Mouse (Mus musculus): ENCODE results near the gene Itga11.

The Itga11 gene

DNA sequence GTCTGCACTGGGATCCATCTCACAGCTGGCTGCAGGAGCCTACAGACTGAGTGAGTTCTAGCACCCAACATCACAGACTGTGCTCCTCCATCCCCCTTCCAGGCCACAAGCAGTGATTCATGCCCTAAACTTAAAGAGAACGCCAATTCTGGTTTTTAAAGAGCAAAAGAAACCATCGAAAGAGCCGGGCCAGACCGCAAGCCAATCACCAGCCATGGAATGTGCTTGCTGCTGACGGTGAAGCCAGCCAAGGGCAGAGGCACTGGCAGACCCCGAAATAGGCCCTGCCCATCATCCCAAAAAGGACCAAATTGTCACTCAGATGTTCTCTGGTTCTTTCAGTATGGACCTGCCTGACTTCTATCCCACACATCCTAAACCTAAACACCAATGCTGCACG, 6.7 kb downstream of the Itga11 start:
- CTCF ChIA-PET, result no interaction called here

DNA sequence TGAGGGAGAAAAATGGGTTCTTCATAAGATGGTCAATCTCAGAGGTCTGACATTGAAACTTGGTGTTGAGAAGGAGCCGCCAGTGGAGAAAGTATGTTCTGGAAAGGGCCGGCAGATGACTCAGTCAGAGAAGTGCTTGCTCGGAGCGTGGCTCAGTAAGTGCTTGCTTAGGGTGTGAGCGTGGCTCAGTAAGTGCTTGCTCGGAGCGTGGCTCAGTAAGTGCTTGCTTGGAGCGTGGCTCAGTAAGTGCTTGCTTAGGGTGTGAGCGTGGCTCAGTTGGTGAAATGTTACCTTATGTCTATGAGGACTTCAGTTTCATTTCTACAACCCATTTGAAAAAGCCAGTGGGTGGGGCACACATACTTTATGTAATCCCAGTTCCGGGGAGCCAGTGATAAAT, 12.1 kb downstream of the Itga11 start:
- CTCF ChIA-PET, result no interaction called here

DNA sequence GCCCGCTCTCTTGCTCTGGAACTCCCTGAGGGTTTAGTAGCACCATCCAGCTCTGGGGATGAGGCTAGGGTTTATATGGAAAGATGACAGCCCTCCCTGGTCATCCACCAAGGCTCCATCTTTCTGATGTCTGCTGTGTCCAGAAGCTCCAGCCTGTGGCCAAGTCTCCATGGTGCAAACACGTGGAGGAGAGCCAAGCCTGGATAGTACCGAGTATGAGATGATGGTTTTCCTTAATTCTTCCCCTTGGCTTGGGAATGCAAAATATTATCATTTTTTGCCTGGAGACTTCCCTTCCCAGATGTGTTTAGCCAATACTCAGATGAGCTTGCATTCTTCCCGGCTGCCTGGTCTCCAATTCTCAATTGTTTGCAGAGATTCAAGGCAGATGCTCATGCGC, 16.4 kb downstream of the Itga11 start:
- CTCF ChIA-PET, result interaction anchor here (0.5 kb wide), 1 partner anchor 12 kb away, joined by 3 read pairs; no protein-coding TSS in a partner anchor

DNA sequence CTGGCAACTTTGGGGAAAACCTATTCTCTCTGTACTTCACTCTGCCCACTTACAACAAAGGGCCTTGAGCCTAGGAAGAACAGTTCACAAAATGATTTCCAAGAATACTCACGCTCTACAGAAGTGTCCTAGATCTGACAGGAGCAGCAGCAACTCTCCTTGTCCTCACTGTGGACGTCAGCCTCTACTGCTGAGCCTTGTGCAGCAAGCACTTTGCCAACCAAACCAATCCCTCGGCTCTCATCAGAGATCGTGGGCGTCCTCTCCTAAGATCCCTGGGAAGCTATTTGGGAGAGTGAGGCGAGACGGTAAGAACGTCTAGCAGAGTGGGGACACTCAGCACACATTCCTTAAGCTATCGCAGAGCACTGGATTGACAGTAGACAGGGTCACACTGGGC, 17.6 kb downstream of the Itga11 start:
- CTCF ChIA-PET, result no interaction called here

DNA sequence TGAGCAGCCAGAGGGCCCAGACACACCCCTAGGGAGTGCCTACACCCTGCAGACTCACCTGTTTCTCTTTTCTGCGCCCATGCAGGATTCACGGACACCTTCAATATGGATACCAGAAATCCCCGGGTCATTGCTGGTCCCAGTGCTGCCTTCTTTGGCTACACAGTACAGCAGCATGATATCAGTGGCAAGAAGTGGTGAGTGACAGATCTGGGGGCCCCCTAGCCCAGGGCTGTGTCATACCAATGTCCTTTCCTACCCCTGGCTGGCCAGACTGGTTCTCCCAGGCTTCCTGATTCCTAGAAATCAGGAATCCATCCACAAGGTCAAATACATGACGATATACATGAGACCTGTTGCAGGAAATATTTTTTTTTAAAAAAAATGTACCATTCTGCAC, 19.2 kb downstream of the Itga11 start:
- CTCF ChIA-PET, result no interaction called here

DNA sequence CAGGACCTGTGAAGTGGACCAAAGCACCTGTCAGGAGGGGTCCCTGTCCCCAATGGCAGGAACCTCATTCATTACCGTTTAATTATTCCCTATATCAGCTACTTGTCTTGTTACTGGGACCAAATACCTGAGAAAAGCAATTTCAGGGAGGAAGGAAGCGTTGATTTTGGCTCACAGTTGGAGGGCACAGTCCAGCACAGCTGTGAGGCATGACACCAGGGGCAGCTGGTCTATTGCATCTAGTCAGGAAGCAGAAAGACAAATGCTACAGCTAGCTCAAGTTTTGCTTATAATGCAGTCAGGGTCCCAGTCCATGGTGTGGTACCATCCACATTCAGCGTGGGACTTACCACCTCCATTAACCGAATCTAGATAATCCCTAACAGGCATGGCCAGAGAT, 29.6 kb downstream of the Itga11 start:
- CTCF ChIA-PET, result no interaction called here

DNA sequence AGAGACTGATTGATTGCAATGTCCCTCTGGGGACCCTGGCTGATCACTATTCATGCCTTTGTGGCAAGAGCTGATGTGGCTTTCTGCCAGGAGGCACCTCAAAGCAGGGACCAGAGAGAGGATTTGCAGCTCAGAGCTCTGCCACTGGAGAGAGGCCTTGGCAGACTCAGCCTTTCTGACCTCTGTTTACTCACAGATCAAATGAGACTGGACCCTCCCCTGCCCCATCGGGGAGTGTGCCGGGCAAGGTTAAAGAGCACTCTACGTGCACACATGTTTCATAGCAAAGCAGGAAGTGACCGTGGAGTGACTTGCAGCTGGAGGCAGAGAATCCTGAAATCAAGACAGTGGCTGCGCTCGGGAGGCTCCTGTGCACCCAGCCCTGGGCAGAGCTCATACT, 30.2 kb downstream of the Itga11 start:
- CTCF ChIA-PET, result interaction anchor here (0.6 kb wide), 1 partner anchor 1090 kb away, joined by 3 read pairs; no protein-coding TSS in a partner anchor

DNA sequence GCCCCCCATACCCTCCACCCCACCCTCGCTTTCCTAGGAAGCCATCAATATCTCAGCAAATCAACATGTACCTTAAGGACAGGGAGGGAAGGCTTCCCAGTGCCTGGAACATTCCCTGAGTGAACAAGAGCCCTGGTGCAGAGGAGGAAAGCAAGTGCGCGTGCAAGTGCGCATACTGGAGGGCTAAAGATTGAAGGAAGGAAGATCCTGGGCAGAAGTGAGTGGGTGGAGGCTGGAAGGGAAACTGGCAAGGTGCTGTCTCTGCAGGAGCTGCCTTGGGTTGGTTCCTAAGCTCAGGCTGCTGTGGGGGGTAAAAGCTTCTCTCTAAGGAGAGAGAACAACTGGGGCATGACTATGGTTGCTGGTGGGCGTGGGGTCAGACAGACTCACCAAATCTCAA, 32.4 kb downstream of the Itga11 start:
- CTCF ChIA-PET, result no interaction called here

DNA sequence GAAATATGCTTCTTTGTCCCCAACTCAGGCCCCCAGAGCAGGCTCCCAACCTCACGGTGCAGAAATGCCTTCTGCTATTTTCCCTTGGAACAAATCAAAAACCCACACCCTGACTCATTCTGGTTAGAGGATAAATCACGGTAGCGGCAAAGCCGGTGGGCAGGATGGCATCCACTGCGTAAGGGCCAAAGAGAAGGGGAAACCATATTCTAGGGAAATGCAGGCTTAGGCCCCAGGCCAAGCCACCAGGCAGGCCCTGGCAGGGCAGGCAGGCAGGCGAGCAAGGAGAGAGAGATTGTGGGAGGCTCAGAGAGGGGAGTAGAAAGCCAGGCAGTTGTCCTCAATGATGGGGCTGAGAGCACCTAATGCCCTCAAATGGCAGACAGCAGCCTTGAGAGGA, 34.7 kb downstream of the Itga11 start:
- CTCF ChIA-PET, result no interaction called here

DNA sequence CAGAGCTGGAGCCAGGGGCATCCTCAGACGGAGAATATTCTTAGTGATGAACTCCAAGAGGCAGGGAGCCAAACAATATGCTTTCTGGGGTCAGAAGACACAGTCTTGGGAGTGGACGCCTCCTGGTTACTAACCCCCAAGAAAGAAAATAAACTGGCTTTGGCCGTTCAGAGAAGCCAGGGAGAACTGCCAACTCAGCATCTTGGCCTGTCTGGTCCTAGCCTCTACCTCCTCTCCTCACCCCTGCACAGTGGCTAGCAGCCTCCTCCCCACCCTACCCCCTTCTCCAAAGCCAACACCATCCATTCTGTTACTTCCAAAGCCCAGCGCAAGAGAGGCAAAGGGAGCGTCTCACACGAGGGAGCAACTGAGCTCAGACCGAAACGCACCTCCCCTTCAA, 35.4 kb downstream of the Itga11 start:
- CTCF ChIA-PET, result interaction anchor here (0.6 kb wide), 2 partner anchors 98 to 624 kb away, joined by 3 to 6 read pairs; no protein-coding TSS in a partner anchor

DNA sequence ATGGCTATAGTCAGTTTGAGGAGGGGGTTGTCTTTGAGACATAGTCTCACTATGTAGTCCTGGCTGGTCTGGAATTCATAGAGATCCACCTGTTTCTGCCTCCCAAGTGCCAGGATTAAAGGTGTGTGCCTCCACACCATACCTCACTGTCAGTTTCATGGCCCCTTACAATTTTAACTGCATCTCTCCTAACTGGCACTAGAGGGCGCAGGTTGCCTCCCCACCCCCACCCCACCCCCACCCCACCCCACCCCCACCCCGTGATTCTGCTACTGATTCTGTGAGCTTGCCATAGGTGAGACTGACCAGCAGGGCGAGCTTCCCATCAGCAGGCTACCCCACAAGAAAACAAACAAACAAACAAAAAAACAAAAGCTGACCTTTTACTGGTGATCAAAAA, 36.7 kb downstream of the Itga11 start:
- CTCF ChIA-PET, result no interaction called here

DNA sequence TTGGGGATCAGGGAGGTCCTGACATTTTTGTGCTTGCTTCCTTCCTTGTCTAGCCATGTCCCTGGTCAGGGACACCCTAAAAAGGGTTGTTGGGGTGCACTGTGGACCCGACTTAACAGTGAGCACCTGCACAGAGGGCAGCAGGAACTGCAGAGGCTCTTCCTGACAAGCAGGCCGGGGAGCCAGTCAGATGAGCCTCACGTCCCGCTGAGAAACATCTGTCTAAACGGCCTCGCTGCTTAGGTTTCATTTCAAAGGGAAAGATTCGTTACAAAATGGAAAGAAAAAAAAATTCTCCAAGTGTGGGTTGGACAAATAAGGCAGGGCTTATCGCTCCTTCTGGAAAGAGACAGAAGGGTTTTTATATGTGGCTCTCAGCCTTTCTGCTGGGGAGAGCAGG, 40.4 kb downstream of the Itga11 start:
- CTCF ChIA-PET, result no interaction called here

DNA sequence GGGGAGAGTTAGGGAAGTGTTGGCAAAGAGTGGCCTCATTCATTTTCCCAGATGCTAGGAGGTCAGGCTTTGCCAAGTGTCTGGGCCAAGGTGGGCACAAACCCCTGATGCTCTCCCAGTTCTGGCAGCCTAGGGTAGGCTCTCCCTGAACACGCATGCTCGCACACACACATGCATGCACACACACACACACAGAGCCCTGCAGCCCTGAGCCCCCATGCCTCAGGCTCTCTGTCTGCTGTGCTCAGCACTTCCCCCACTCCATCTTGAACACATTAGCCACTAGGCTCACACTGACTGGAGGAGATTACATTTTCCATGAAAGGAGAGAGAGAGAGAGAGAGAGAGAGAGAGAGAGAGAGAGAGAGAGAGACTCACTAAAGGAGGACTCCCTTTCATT, 44.2 kb downstream of the Itga11 start:
- CTCF ChIA-PET, result no interaction called here

DNA sequence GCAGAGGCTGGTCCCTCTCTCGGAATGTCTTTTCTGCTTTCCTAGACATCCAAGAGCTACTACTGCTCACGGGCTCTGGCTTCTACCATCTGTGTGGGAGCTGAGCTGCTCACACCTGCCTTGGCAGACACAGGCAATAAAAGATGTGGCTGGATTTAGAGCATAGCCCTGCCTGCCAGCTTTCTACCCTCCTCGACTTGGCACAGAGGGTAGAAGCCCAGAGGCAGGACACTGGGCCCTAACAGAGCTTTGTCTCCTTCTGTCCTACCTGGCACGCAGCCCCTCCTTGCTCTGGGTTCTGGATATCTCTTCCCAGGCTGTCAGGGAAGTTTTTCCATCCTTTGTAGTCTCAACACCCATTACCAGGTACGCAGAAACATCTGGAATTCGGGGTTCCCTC, 45.1 kb downstream of the Itga11 start:
- CTCF ChIA-PET, result no interaction called here

DNA sequence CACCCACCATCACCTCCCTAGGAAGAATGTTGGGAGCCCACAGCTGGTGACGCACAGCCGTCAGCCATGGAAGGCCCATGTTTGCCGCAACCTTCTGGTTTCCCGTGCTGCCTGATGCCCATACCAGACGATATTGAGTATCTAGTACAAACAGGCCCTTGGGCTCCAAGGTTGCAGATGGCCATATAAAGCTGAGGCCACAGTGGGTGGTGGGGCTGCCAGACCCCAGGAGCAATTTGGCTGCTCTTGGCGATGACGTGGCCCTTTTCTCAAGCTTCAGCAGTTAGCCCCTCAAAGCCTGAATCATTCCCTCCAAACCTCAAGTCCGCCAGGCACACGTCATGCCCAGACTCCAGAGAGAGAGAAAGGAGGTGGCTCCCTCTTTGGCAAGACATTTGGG, 46.5 kb downstream of the Itga11 start:
- CTCF ChIA-PET, result no interaction called here

DNA sequence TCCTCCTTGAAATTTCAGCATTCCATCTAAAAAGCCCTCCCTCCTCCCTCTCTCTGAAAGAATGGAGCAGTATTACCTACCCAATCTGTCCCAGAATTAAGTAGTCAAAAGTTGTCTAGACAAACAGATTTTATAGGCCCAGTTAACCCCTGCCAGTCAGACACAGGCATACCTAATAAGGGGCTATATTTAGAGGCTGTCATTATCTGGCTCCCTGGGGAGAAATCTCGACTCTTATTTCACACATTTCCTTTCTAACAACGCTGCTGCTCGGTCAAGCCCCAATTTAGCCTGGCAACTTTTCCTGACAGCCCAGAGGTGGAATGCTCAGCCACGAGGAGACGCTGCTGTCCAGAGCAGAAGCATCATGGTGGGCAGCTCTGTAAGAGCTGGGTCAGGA, 47.6 kb downstream of the Itga11 start:
- CTCF ChIA-PET, result no interaction called here

DNA sequence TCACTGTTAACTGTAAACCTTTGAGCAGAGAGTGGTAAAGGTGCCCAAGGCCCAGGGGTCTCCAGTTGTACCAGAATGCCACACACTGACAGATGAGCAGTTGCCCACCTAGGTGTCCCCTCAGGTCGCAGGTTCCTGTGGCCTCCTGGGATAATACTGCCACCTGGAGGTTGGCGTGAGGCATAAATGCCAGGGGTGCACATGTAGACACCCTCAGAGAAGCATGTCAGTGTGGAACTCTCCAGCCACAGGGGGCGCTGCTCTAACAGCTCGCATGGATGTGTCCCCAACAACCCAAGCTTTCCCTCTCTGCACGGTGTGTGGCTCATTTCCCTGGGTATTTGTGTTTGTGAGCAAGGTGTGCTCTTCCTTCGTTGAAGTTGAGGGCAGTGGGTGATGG, 48.8 kb downstream of the Itga11 start:
- CTCF ChIA-PET, result no interaction called here

DNA sequence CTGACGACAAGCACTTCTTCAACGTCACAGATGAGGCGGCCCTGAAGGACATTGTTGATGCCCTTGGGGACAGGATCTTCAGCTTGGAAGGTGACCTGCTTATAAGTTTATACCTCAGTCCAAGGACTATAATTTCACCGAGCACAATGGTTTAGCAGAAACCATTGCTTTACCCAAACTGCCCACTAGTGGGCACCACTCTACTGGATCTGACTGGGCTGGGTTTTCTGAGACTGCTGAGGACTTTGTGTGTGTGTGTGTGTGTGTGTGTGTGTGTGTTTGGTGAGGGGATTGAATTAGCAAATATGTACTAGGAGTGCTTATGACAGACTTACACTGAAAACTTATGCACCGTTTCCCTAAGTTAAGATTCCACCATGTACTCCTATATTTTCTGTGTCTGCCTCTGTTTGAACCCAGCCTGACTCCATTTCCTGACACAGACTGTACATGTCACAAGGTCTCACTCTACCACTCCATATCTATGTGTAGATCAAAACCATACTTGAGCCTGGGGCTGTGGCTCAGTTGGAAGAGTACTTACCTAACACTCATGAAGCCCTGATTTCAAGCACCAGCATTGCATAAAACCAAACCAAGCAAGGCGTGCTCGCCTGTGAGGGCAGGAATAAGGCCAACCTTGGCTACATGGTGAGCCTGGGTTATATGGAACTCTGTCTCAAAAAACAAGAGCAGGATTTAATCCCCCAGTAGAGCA, 67.1 kb downstream of the Itga11 start:
- CTCF ChIA-PET, result no interaction called here

DNA sequence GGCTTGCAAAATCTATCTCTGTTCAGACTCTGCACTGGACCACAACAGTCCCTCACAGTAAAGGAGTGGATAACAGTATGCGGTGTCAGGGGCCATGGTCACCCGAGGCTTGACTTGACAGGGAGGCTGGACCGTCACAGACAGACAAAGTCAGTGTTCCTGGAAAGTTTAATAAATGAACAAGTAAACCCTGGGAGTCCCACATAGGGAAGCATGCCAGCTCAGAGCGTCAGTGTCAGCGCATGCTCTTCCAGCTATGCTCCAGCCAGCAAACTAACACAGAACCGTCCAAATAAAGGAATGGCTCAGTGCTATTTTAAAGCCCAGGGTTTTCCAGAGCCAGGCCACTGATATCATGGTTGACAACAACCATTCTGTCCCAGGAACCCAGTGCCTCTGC, 69.0 kb downstream of the Itga11 start:
- CTCF ChIA-PET, result no interaction called here

DNA sequence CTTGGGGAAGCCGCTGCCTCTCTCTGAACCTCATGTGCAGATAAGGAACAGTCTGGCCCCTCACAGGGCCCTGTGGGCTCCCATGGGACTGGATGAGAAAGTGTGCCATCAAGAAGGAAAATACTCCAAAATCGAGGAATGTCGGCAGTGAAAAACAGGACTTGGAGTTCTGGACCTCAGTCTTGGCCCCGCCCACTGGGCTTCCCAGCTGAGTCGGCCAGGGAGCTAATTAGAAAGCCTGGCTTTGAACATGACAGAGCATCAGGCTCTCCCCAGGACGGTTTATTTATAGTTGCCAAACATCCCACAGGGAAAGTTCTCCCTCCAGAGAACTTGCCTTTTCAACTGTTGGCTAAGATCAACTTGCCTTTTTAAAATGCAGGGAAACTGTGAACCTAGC, 72.0 kb downstream of the Itga11 start:
- CTCF ChIA-PET, result interaction anchor here (0.5 kb wide), 1 partner anchor 70 kb away, joined by 7 read pairs; no protein-coding TSS in a partner anchor

DNA sequence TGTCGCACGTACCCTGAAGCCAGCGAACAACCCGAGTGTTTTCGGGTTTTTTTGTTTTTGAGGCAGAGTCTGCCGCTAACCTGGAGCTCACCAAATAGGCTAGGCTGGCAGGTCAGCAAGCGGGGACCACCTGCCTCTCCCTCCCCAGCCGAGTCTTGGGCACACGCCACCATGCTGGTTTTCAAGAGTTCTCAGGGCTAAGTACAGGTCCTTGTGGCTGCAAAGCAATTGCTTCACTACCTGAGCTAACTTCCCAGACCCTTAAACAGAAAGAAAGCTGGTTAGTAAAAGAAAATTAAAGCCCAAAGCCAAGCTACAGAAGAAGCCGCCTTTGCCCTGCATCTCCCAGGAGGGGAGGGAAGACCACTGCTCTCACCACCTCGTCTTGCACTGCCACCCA, 72.8 kb downstream of the Itga11 start:
- CTCF ChIA-PET, result no interaction called here

DNA sequence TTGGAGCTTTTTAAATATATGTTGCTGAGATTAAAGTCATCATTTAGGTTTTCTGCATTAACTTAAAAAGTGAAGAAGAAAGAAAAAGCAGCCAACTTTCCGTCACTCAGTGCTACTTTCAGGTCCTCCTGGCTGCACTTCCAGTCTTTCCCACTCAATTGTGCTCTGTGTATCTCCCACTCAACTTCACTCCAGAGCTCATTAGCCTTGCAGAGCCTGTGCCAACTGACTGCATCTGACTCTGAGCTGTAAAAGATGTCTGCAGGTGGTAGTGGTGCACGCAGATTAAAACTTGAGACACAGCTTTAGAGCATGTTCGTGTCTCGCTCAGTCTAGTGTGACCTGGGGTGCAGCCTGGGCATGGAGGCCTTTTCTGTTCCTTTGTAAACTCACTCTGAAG, 80.7 kb downstream of the Itga11 start:
- CTCF ChIA-PET, result no interaction called here

DNA sequence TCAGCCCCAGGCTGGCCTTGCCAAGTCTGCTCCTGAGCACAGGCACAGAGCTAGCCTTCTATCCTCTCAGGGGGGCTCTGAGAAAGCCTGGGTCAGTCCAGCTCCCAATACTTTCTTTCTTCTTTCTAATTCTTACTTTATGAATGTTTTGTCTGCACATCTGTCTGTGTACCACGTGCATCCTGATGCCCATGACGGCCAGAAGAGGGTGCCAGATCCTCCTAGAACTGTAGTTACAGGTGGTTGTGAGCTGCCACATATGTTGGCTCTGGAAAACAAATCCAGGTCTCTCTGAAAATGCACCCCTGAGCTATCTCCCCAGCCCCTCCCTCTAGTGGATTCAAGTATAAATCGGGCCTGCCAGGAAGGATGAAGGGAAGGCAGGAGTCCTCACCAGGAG, 82.0 kb downstream of the Itga11 start:
- CTCF ChIA-PET, result interaction anchor here (0.7 kb wide), 1 partner anchor 123 kb away, joined by 3 read pairs; no protein-coding TSS in a partner anchor

DNA sequence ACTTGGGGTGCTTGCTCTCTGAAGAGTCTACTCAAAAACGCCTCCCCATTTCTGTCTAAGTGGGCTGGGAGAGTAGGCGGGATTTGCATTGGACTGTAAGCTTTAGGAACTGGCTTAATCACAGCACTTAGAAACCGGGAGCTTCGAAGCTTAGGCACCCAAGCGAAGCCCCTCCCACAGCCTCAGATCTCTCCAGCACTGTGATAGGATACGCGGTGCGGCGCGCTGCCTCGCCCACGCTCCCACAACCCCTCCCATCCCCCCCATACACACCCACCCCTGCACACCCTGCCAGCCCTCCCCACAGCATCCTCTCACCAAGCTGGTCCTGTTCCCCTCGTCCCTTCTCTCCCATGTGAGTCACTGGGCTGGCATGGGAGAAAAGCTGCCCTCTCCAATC, 85.9 kb downstream of the Itga11 start:
- CTCF ChIA-PET, result no interaction called here

Measured in spleen, embryonic (tissue).